Mouse (Mus musculus) embryonic facial prominence, embryonic 10.5 days (tissue): ENCODE results near the gene Gatb. TPM values are rescaled to one million over a fixed set of nuclear protein-coding genes. Genes with fewer than 3 reads are reported as not detected.

Source experiments
- DNase-seq: peaks from one replicate; pipeline ENCODE4 v3.0.0-alpha.2; 2017; ENCODE audit warnings: low spot score
- H3K27ac ChIP-seq: fragments of 300-500 bp; sonication (generic); replicated peaks from 2 replicates; pipeline ENCODE4 v1.5.1; 2016; ENCODE audit warnings: mild to moderate bottlenecking
- H3K27me3 ChIP-seq: fragments of 300-500 bp; sonication (generic); replicated peaks from 2 replicates; pipeline ENCODE4 v1.6.1; 2016; ENCODE audit warnings: low read depth, mild to moderate bottlenecking; ENCODE audit not compliant: poor library complexity, severe bottlenecking
- H3K36me3 ChIP-seq: fragments of 300-500 bp; sonication (generic); replicated peaks from 2 replicates; pipeline ENCODE4 v1.6.1; 2016; ENCODE audit warnings: mild to moderate bottlenecking, moderate library complexity
- H3K4me1 ChIP-seq: fragments of 300-500 bp; sonication (generic); 2 replicates; pipeline ENCODE4 v1.6.1; 2016
- H3K4me3 ChIP-seq: fragments of 300-500 bp; sonication (generic); 2 replicates; pipeline ENCODE4 v1.5.1; 2016; ENCODE audit warnings: mild to moderate bottlenecking, moderate library complexity
- H3K9me3 ChIP-seq: fragments of 300-500 bp; sonication (generic); 2 replicates; pipeline ENCODE4 v1.6.1; 2016; ENCODE audit warnings: mild to moderate bottlenecking
- WGBS: fragments of 180-500 bp; shearing (Covaris S2); methylation state at CpG from one replicate; pipeline ENCODE4 v1.1.7; 2016; 5-methylcytosine and 5-hydroxymethylcytosine counted together
- polyA plus RNA-seq: library from polyadenylated mRNA; unstranded; fragments of >200 nt; fragmentation: Nextera tagmentation; extraction: Ambion mirVana; gene quantifications from 2 replicates; pipeline ENCODE4 v1.2.1, GENCODE M21; 2016

Gatb gene
- polyA plus RNA-seq, 1 experiment from 2014 or later: 26.8 TPM

DNA sequence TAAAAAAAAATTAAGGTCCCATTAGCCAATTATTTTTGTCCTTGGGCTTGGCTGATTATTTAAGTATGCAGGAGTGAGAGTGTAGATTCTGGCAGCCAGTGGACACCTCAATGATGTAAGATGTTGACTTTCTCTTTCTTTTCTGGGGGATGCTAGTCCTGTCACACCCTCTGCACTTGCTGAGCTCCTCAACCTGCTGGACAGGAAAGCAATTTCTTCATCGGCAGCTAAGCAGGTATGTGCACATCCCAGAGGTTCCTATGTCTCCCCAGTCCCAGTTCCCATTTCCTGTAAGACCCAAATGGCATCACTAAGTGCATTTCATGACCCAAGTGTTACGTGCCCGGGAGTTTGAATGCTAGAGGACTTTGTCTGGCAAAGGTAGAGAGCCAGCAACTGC is 70.9 kb downstream of the Gatb start:
- H3K36me3 ChIP-seq: peaks cover 5% of the 10 kb centered on the region; the same call in 1 of the 2 replicates
- no peak overlapping the region for H3K4me3 ChIP-seq
- DNase-seq: no peak
- WGBS: 92% methylated on average over 3 of the region's 3 CpGs
- no peaks in the 10 kb centered on the region for H3K27me3 ChIP-seq
- no peaks in the 10 kb centered on the region for H3K4me1 ChIP-seq
- no peaks in the 10 kb centered on the region for H3K9me3 ChIP-seq
- H3K27ac ChIP-seq: no peak overlapping the region

DNA sequence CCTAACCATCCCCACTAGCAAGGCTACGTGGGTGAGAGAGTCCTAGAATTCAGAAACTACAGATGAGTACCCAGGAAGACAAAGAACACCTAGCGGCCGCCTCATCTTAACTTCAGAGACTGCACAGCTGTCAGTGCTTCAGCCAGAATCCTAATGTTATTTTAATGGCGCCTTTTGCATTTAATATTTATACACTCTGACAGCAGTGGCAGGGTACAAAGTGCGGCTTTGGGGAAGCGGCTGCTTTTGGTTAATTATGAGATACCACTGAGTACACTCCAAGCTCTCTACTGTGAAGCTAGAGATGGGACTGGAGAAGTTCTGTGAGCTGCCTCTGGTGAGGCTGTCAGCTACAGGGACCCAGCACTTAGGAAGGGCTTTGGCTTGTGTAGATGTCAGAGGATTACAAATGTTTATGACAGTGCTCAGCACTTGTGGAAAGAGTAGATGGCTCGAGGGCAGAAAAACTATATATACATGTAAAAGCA is 71.6 kb downstream of the Gatb start:
- H3K9me3 ChIP-seq: no peaks in the 10 kb centered on the region
- WGBS: 89% methylated on average over 7 of the region's 7 CpGs

DNA sequence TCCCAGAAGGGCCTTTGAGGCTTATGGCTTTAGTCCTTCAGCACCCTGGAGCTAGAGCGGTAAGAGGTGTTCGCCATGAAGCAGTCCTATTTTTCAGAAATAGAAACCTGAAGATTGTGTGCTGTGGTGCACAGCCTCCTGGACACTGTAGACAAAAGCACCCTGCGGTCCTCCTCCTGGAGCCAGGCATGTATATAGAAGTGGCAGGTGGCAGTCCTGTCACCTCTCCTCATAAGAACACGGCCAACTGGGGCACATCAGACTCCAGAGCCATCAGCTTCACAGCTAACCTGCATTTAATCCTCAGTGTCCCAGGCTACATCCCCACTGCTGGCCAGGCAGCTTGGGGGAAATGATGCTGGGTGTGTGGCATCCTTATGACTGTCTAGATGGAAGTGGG is 75.3 kb downstream of the Gatb start:
- Histone ChIP-seq H3K36me3 (peaks cover 11% of the 10 kb centered on the region), H3K27ac (no peak overlapping the region), H3K4me1 (peaks cover 5% of the 10 kb centered on the region; the same call in 1 of the 2 replicates), H3K9me3 (no peaks in the 10 kb centered on the region), H3K27me3 (no peaks in the 10 kb centered on the region), H3K4me3 (no peak overlapping the region)
- no peak for DNase-seq
- WGBS: 92% methylated on average over 4 of the region's 4 CpGs

More for the DNA sequence above, 71.6 kb downstream of the Gatb start:
- Histone ChIP-seq H3K27me3 (no peaks in the 10 kb centered on the region), H3K27ac (no peak overlapping the region), H3K4me3 (no peak overlapping the region), H3K36me3 (peaks cover 5% of the 10 kb centered on the region; the same call in 1 of the 2 replicates), H3K4me1 (no peaks in the 10 kb centered on the region)
- DNase-seq: no peak

DNA sequence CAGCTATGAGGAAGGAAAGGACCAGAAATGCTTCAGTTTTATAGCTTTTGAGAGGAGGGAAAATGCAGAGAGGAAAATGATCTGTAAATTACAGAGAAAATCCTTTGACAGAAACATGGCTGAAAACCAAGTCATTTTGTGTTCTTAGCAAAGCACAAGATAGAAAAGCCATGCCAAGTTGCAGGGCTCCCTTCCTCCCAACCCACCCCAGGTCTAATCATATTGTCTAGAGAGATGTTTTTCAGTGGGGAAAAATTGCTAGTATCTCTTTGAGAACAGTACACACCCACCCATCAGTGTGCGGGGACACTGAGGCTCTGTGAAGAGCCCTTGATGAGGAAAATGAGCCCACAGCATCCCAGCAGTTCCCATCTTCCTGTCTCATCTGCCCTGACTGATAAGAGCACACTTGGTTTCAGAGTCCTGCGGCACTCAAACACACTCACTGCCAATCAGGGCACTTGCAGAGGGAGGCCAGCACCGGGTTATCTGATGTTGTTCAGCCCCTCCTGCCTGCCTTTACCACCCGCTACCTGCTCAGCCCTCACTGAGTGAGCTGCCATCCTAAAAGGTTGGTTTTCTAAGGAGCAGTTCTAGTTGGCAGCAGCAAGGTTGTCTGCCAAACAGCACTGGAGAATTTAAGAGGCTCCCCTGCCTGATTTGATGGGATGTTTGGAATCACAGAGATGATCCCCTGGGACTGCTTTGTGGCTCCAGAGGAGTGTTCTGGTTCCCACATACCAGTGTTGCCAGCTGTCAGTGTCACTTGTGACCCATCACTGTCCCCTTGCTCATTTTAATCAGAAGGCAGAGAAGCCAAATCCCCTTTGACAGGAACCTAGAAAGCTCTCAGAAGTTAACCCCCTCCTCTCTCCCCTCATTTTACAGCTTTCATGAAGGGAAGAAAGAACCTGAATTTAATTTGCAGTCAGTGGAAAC is 79.1 kb downstream of the Gatb start:
- no peak for DNase-seq
- H3K9me3 ChIP-seq: no peaks in the 10 kb centered on the region
- H3K27me3 ChIP-seq: no peaks in the 10 kb centered on the region

DNA sequence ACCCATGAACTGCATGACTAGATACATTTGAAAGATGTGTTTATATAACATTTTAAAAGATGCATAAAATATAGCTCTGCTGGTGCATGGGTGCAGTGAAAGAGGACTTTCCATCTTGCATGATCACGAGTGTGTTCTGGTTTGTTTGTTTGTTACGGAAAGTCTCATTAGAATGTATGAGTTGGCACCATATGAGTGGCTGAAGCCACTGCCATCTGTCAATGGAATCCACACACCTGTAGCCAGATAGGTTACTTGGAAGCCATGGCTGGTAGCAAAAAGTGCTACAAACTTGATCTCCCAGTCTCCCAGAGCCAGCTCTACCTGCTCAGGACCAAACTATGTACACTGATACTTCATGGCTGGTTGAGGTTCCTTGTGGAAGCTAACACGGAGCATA is 81.6 kb downstream of the Gatb start:
- H3K36me3 ChIP-seq: peaks cover 15% of the 10 kb centered on the region
- WGBS: 95% methylated on average over 3 of the region's 3 CpGs
- H3K4me3 ChIP-seq: no peak overlapping the region
- DNase-seq: no peak
- peaks cover 12% of the 10 kb centered on the region for H3K4me1 ChIP-seq
- H3K9me3 ChIP-seq: no peaks in the 10 kb centered on the region
- no peaks in the 10 kb centered on the region for H3K27me3 ChIP-seq
- H3K27ac ChIP-seq: no peak overlapping the region

More for the DNA sequence above, 79.1 kb downstream of the Gatb start:
- Histone ChIP-seq H3K4me1 (peaks cover 12% of the 10 kb centered on the region), H3K27ac (no peak overlapping the region), H3K36me3 (peaks cover 18% of the 10 kb centered on the region), H3K4me3 (no peak overlapping the region)
- 75% methylated on average over 4 of the region's 4 CpGs for WGBS

DNA sequence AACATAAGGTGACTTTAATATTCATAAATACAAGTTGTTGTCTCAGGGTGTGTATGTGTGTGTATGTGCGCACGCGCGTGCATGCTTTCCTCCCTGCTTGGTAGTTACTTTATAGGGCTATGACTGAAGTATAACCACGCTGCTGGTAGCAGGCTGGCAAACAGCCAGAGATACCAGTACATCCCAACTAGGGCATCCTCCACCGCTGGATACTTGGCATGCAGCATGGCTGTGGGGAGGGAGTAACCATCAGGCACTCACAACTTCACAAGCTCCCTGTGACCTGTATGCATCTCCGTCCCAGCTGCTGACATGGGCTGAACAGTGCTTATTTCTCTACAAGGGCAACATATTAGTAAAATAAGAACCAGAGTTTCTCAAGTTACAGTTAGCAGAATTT is 85.8 kb downstream of the Gatb start:
- no peak for DNase-seq
- H3K27ac ChIP-seq: no peak overlapping the region
- peaks cover 6% of the 10 kb centered on the region; the same call in 1 of the 2 replicates for H3K36me3 ChIP-seq
- peaks cover 7% of the 10 kb centered on the region for H3K4me1 ChIP-seq
- H3K27me3 ChIP-seq: no peaks in the 10 kb centered on the region
- H3K4me3 ChIP-seq: no peak overlapping the region
- H3K9me3 ChIP-seq: no peaks in the 10 kb centered on the region
- WGBS: 91% methylated on average over 7 of the region's 7 CpGs

DNA sequence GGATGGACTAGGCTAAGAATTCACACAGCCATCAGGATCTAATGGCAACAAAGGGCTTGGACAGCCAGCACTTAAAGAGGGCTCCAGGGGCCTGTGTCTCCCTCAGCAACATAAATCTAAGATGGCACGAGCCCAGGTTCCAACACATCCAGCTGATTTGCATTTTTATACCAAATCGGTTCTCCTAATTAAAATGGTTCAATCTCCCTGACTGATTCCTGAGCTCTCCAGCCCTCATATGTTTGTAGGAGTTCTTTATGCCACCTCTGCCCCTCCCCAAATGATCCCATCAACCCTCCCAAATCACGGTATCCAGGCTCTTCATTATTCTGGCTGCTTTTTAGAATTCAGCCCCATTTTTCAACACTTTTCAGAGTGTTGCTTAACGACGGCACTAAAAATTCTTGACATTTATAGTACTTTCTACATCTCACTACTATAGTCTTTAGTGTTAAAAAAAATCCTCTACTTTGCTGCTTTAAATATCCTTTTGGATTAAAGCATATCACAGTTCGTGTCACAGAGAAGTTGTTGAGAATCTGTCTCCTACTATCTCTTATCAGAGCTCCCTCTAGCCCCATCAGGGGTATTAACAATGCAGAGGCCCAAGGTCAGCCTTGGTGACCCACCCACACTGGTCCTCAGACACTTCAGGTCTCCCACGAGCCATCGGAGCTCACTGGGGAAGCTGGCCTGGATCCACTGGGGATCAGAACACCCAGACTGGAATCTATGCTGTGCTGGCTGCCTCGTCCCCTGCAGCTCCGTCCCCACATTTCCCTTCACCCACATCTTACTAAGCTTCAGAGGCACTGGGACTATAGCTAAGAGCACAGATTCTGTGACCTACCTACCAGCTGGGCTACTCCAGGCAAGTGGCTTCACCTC is 88.3 kb downstream of the Gatb start:
- Histone ChIP-seq H3K36me3 (no peaks in the 10 kb centered on the region), H3K27ac (no peak overlapping the region), H3K27me3 (no peaks in the 10 kb centered on the region), H3K9me3 (no peaks in the 10 kb centered on the region), H3K4me1 (peaks cover under 1% of the 10 kb centered on the region; the same call in 1 of the 2 replicates), H3K4me3 (no peak overlapping the region)
- no peak for DNase-seq
- WGBS: 86% methylated on average over 10 of the region's 10 CpGs

DNA sequence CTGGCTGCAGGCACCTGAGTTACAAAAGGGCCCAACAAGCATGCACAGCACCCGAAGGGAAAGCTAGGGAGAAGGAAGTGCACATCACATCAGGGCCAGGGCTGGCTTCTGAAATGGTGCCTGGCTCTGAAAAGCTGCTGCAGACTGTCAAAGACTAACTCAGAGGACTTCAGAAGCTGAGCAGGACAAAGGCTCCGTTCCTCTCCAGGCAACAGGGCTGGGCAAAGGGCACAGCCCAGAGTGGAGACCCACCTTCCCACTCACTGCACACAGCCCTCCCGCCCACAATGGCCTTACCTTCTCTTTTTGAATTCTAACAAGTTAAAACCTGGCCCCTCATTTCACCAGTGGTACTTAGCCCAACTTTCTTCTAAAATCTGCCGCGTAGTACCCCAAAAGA is 89.9 kb downstream of the Gatb start:
- Histone ChIP-seq H3K27me3 (no peaks in the 10 kb centered on the region), H3K27ac (no peak overlapping the region), H3K4me1 (no peaks in the 10 kb centered on the region), H3K4me3 (no peak overlapping the region), H3K36me3 (no peaks in the 10 kb centered on the region), H3K9me3 (no peaks in the 10 kb centered on the region)
- 83% methylated on average over 5 of the region's 5 CpGs for WGBS
- DNase-seq: no peak

DNA sequence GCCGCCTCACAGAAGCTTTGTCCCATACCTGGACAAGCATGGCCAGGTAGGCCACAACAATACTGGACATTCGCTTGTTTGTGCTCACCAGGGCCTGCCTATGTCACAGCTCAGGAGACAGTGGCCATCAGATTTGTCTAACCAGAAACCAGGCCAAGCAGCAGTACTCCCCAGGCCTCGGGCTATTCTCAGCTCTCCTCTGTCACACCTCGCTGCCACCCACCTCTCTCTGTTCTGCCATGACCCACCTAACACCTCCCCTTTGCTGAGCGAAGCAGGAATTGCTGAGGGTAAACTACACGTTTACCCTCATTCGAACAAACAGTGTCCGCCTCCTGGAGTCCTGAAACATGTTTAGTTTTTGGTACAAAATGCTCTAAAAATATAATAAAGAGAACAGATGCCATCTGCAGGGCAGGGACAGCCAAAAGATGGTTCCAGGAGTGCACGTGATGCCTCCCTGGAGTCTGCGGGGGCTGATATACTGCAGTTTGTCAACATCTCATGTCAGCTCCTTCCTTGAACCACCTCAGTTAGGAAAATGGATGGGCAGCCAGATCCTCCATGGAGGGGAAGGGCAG is 90.8 kb downstream of the Gatb start:
- H3K9me3 ChIP-seq: no peaks in the 10 kb centered on the region
- H3K4me3 ChIP-seq: no peak overlapping the region
- no peaks in the 10 kb centered on the region for H3K4me1 ChIP-seq
- H3K36me3 ChIP-seq: no peaks in the 10 kb centered on the region
- 84% methylated on average over 10 of the region's 10 CpGs for WGBS
- H3K27me3 ChIP-seq: no peaks in the 10 kb centered on the region
- no peak for DNase-seq
- H3K27ac ChIP-seq: no peak overlapping the region

DNA sequence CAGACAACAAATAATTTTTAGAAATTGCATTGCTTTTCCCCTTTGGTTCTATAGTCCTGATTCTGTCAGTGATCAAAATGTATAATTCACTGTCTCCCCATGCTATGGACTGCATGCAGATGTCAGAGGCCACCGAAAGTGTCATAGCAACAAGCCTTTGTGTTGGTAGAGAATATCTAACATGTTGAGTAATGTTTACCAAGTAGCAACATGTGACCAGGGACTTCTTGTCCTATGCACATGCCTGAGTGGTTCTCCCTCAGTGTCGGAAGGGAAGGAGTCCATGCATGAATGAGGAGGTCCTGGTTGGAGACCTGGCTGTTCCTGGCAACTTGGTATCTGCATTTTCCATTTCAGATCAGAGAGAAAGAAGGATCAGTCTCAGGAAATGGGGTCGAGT is 92.2 kb downstream of the Gatb start:
- no peaks in the 10 kb centered on the region for H3K36me3 ChIP-seq
- no peaks in the 10 kb centered on the region for H3K27me3 ChIP-seq
- 78% methylated on average over 3 of the region's 3 CpGs for WGBS
- H3K9me3 ChIP-seq: no peaks in the 10 kb centered on the region
- no peaks in the 10 kb centered on the region for H3K4me1 ChIP-seq
- H3K27ac ChIP-seq: no peak overlapping the region
- H3K4me3 ChIP-seq: no peak overlapping the region
- DNase-seq: no peak

DNA sequence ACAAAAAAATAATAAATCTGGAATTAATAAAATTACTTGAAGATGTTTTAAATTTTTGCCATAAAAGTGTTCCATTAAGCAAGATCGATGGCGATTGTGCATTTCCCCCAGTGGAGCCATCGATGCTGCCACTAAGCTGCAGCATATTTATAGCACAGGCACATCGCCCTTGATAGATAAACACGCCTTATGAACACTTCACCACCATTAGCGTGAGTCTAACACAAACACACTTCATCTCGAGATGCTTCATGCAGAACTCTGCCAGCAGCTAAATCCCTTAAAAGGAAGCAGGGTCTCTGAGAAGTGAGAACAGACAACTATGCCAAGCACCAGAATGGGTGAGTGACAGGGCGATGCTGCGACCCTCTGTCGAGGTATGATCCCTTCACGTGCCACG is 92.8 kb downstream of the Gatb start:
- 85% methylated on average over 12 of the region's 12 CpGs for WGBS
- H3K4me1 ChIP-seq: no peaks in the 10 kb centered on the region
- H3K4me3 ChIP-seq: no peak overlapping the region
- DNase-seq: no peak
- no peaks in the 10 kb centered on the region for H3K27me3 ChIP-seq
- H3K9me3 ChIP-seq: no peaks in the 10 kb centered on the region
- H3K36me3 ChIP-seq: no peaks in the 10 kb centered on the region
- H3K27ac ChIP-seq: no peak overlapping the region

DNA sequence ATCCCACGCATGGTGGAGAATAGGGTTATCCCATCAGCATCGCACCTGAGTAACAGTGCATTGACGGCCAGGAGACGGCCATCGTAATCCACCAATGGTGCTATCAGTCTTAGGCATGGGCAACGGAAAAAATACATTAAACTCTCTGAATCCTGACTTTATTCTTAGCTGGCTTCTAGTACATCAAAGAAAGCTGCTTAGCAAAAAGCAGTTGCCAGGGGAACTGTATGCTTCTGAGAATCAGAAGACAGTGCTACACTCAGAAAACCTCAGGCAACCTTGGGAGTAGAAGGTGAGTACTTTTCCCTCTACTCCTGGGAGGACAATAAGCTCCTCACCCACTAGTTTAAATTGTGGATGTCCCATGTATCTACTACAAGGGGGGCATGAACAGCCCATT is 93.8 kb downstream of the Gatb start:
- DNase-seq: no peak
- no peak overlapping the region for H3K4me3 ChIP-seq
- WGBS: 91% methylated on average over 6 of the region's 6 CpGs
- no peaks in the 10 kb centered on the region for H3K9me3 ChIP-seq
- H3K4me1 ChIP-seq: no peaks in the 10 kb centered on the region
- no peaks in the 10 kb centered on the region for H3K36me3 ChIP-seq
- no peak overlapping the region for H3K27ac ChIP-seq
- no peaks in the 10 kb centered on the region for H3K27me3 ChIP-seq
